Mouse (Mus musculus): Measurements from ENCODE around the gene Fdxacb1. TPM values are rescaled to one million over a fixed set of nuclear protein-coding genes. Genes with fewer than 3 reads are reported as not detected.

Fdxacb1 gene
- polyA plus RNA-seq, 1 experiment: 9.3 TPM

- H3K4me1 ChIP-seq (ENCODE audit: control insufficient read depth, insufficient read depth, low read length): no peaks in the 10 kb centered on the region
- TF ChIP-seq POLR2A (IDR thresholded peaks at IDR 0.05; ENCODE audit: low read depth, low read length) (no peak), CTCF (IDR thresholded peaks at IDR 0.05; ENCODE audit: borderline replicate concordance, insufficient read depth, low read length) (no peak)
- H3K27ac ChIP-seq (ENCODE audit: insufficient read depth, low read length): no peak overlapping the region
- H3K4me3 ChIP-seq (ENCODE audit: insufficient read depth, low read length): no peak overlapping the region
Measured at GRCm38 (mm10) chr9:50816512-50816911, 48.5 kb downstream of the Fdxacb1 start.

GRCm38 (mm10) chr9:50818050-50818449, 50.0 kb downstream of the Fdxacb1 start:
- H3K4me1 ChIP-seq (ENCODE audit: control insufficient read depth, insufficient read depth, low read length): no peaks in the 10 kb centered on the region
- H3K4me3 ChIP-seq (ENCODE audit: insufficient read depth, low read length): no peak overlapping the region
- no peak overlapping the region for H3K27ac ChIP-seq (ENCODE audit: insufficient read depth, low read length)
- TF ChIP-seq POLR2A (IDR thresholded peaks at IDR 0.05; ENCODE audit: low read depth, low read length) (no peak), CTCF (IDR thresholded peaks at IDR 0.05; ENCODE audit: borderline replicate concordance, insufficient read depth, low read length) (no peak)

GRCm38 (mm10) chr9:50819716-50820115, 51.7 kb downstream of the Fdxacb1 start:
- H3K4me1 ChIP-seq (ENCODE audit: control insufficient read depth, insufficient read depth, low read length): no peaks in the 10 kb centered on the region
- H3K27ac ChIP-seq (ENCODE audit: insufficient read depth, low read length): no peak overlapping the region
- no peak overlapping the region for H3K4me3 ChIP-seq (ENCODE audit: insufficient read depth, low read length)
- no peak for TF ChIP-seq POLR2A (IDR thresholded peaks at IDR 0.05; ENCODE audit: low read depth, low read length)

- Histone ChIP-seq H3K4me1 (ENCODE audit: control insufficient read depth, insufficient read depth, low read length) (no peaks in the 10 kb centered on the region), H3K4me3 (ENCODE audit: insufficient read depth, low read length) (no peak overlapping the region), H3K27ac (ENCODE audit: insufficient read depth, low read length) (no peak overlapping the region)
- TF ChIP-seq POLR2A (IDR thresholded peaks at IDR 0.05; ENCODE audit: low read depth, low read length) (no peak), CTCF (IDR thresholded peaks at IDR 0.05; ENCODE audit: borderline replicate concordance, insufficient read depth, low read length) (no peak)
Measured at GRCm38 (mm10) chr9:50821651-50822050, 53.6 kb downstream of the Fdxacb1 start.

GRCm38 (mm10) chr9:50822216-50822615, 54.2 kb downstream of the Fdxacb1 start:
- Histone ChIP-seq H3K4me1 (ENCODE audit: control insufficient read depth, insufficient read depth, low read length) (no peaks in the 10 kb centered on the region), H3K27ac (ENCODE audit: insufficient read depth, low read length) (no peak overlapping the region), H3K4me3 (ENCODE audit: insufficient read depth, low read length) (no peak overlapping the region)
- TF ChIP-seq POLR2A (IDR thresholded peaks at IDR 0.05; ENCODE audit: low read depth, low read length) (no peak), CTCF (IDR thresholded peaks at IDR 0.05; ENCODE audit: borderline replicate concordance, insufficient read depth, low read length) (no peak)

Other genes starting within 250 kb of the Fdxacb1 start
- 21.4 and 28.7 TPM in 2 replicates for gene Pts, start 239.5 kb upstream of the Fdxacb1 start, polyA plus RNA-seq (2011; ENCODE audit: insufficient read length, low read depth, missing spikeins)
- gene Il18, start 213.4 kb upstream of the Fdxacb1 start, polyA plus RNA-seq (2011; ENCODE audit: insufficient read length, low read depth, missing spikeins): 3.3 and 4.4 TPM in 2 replicates
- not detected in 2 replicates for gene Bco2, start 213.1 kb upstream of the Fdxacb1 start, polyA plus RNA-seq (2011; ENCODE audit: insufficient read length, low read depth, missing spikeins)
- gene Tex12, start 206.9 kb upstream of the Fdxacb1 start, polyA plus RNA-seq (2011; ENCODE audit: insufficient read length, low read depth, missing spikeins): not detected in 2 replicates
- 109 TPM in 2 replicates for gene Sdhd, start 164.4 kb upstream of the Fdxacb1 start, polyA plus RNA-seq (2011; ENCODE audit: insufficient read length, low read depth, missing spikeins)
- 107 and 113 TPM in 2 replicates for gene Timm8b, start 164.3 kb upstream of the Fdxacb1 start, polyA plus RNA-seq (2011; ENCODE audit: insufficient read length, low read depth, missing spikeins)
- 1.4 and 1.5 TPM in 2 replicates for gene Pih1d2, start 150.9 kb upstream of the Fdxacb1 start, polyA plus RNA-seq (2011; ENCODE audit: insufficient read length, low read depth, missing spikeins)
- gene Nkapd1, start 150.8 kb upstream of the Fdxacb1 start, polyA plus RNA-seq (2011; ENCODE audit: insufficient read length, low read depth, missing spikeins): 18.0 and 24.7 TPM in 2 replicates
- 46.2 and 50.0 TPM in 2 replicates for gene Dlat, start 108.5 kb upstream of the Fdxacb1 start, polyA plus RNA-seq (2011; ENCODE audit: insufficient read length, low read depth, missing spikeins)
- gene Dixdc1, start 28.7 kb upstream of the Fdxacb1 start, polyA plus RNA-seq (2011; ENCODE audit: insufficient read length, low read depth, missing spikeins): 10.9 and 11.1 TPM in 2 replicates
- 1.8 and 3.3 TPM in 2 replicates for gene 2310030G06Rik, start 21.7 kb upstream of the Fdxacb1 start, polyA plus RNA-seq (2011; ENCODE audit: insufficient read length, low read depth, missing spikeins)
- gene Cryab, start 16.9 kb upstream of the Fdxacb1 start, polyA plus RNA-seq (2011; ENCODE audit: insufficient read length, low read depth, missing spikeins): 155 and 186 TPM in 2 replicates
- 1.6 and 3.8 TPM in 2 replicates for gene Hspb2, start 15.9 kb upstream of the Fdxacb1 start, polyA plus RNA-seq (2011; ENCODE audit: insufficient read length, low read depth, missing spikeins)
- 22.8 and 24.1 TPM in 2 replicates for gene Alg9, start 6.8 kb downstream of the Fdxacb1 start, polyA plus RNA-seq (2011; ENCODE audit: insufficient read length, low read depth, missing spikeins)
- gene 1110032A03Rik, start 7.3 kb downstream of the Fdxacb1 start, polyA plus RNA-seq (2011; ENCODE audit: insufficient read length, low read depth, missing spikeins): 21.3 and 27.1 TPM in 2 replicates
- 32.0 and 33.9 TPM in 2 replicates for gene Ppp2r1b, start 77.1 kb downstream of the Fdxacb1 start, polyA plus RNA-seq (2011; ENCODE audit: insufficient read length, low read depth, missing spikeins)
- gene Sik2, start 240.8 kb downstream of the Fdxacb1 start, polyA plus RNA-seq (2011; ENCODE audit: insufficient read length, low read depth, missing spikeins): 22.1 and 23.2 TPM in 2 replicates

Measured in embryonic fibroblast, embryonic 13.5 days (primary cell).